Mouse (Mus musculus) ovary, postnatal 36 days (tissue): ENCODE results near the gene Pknox2.

Experiments used
- DNase-seq: peaks from one replicate; pipeline ENCODE4 v3.0.0; 2022; ENCODE audit warnings: low spot score, mixed read lengths

The Pknox2 gene

GRCm38 (mm10) chr9:37101059-37101940 is 45.9 kb downstream of the Pknox2 start:
- no peak for DNase-seq

DNA sequence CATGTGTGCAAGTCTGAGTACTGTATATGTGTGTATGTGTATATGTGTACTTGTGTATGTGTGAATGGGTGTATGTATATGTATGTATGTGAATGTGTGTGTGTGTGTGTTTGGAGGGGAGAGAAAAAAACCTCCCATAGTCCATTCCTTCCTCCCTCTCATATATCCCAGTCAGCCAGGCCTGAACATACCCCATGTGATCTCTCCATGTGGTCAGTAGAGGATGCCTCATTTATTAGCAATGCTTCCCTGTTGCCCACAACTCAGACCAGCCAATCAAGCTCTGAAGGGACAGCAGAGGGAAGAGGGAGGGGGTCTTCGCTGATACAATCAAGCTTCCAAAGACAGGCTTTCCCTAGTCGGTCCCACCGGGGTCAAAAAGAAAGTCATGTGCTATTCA is 47.6 kb downstream of the Pknox2 start:
- DNase-seq = no peak

DNA sequence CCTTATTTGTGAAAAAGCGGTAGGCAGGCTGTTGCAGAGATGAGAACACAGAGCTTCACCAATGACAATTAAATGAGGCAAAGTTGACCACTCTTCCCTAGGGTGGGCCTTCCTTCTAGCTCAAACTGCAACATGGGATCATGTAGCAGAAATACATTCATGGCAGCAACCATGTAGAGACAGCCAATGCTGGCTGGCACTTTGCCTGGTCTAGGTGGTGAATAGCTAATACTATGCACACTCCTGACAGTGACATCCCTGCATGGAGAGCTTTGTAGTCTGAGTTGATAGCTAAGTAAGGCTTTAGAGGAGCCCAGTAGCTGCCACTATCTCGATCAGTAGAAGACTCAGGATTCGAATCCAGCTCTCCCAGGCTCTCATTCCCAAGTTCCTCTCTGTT is 48.6 kb downstream of the Pknox2 start:
- DNase-seq = no peak

- DNase-seq = no peak
Measured at GRCm38 (mm10) chr9:37094230-37094990, 52.8 kb downstream of the Pknox2 start.

DNA sequence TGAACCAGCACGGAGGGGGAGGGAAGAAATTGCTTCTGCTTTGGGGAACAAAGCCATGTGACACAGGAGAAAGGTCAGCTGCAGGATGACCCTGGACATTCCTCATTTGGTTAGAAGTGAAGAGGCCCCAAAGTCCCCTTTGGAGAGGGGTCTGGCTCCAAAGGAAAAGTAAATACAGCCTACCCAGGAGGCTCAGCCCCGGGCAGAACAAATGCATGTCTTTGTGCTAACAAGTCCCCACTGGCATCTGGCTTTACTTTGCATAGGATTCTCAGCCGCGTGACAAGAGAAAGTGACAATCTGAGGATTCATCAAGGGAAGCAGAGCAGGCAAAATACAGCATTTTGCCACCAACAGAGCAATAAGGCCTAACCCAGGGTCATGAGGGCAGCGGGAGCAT is 54.1 kb downstream of the Pknox2 start:
- DNase-seq = no peak

DNA sequence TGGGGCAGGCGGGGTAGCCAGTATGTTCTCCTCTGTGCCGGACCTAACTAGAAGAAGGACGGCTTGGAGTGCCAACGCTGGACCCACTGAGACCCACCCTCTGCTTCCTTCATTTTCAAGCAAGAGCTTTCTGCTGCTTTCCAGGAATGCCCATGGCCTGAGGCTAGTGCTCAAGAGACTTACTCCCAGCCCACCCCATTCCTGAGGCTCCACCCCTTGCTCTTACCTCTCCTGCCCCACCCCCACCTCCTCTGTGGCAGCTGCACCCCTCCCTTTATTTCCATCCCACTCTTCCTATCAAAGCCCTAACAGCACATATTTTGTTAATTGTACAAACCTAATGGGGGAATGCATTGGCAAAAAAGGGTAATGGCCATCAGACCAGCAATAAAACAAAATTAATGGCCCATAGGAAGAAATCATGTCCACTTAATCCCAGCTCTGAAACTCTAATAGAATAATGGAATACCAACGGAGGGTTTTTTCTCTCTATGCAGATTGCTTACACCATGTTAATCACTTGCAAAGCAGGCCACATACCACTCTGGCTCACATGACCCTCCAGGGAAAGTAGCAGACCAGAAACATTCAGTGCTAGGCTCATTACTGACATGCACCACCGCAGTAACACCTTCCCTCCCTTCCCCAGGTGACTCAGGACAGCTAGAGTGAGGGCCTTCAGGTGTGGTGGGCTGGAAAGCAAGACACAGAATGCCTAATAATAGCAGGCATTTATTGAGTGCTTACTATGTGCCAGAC is 57.1 kb downstream of the Pknox2 start:
- DNase-seq = no peak

DNA sequence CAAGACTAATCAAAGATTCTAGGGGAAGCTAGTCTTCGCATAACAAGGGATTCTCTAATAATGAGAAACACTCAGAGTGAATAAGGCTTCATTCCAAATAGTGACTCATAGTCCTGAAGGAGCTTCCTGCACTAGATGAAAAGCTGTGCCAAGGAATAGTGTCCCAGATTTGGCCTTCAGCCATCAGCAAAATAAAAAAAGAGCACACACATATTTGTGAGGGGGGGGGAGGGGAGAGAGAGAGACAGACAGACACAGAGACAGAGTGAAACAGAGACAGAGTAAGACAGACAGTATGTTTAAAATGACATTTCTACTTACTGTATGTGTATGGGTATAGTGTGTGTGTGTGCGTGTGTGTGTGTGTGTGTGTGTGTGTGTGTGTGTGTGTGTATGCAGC is 61.8 kb downstream of the Pknox2 start:
- DNase-seq = no peak

- DNase-seq = no peak
Measured at GRCm38 (mm10) chr9:37082246-37082645, 65.0 kb downstream of the Pknox2 start.

- DNase-seq = no peak
Measured at GRCm38 (mm10) chr9:37080309-37080708, 66.9 kb downstream of the Pknox2 start.

GRCm38 (mm10) chr9:37077063-37077418 is 70.2 kb downstream of the Pknox2 start:
- no peak for DNase-seq

GRCm38 (mm10) chr9:37076386-37077062 is 70.7 kb downstream of the Pknox2 start:
- DNase-seq = no peak

DNA sequence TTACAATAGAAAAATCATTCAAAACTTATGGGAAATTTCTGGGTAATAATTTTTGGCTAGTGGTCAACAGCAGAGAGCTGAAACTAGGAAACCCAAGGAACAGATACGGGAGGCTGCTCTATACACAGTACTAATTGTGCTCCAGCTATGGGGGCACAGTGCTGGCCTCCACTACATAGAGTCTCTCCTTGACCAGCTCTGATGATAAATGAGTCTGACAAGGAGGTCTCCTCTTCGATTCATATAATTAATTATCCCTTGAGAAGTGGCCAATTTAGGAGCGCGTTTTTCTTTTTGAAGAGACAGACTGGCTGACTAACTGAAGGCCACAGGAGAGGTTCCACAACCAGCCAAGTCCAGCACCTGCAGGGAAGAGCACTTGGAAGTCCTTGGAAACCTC is 71.3 kb downstream of the Pknox2 start:
- DNase-seq = no peak

GRCm38 (mm10) chr9:37069391-37070312 is 77.6 kb downstream of the Pknox2 start:
- no peak for DNase-seq

DNA sequence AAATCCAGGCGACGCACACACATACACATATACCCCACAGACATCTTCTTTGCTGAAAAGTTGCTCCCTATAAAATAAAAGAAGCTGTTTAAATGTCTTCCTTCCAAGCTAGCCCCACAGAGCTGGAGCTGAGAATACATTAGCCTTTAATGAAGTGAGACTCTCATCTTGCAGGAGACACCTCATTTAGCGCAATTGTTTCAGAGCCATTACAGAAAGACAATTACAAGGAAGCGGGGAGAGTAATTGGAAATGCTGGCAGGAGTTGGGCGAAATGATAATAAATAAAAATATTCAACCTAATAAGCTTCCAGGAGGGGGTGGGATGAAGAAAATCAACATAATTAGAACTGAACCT is 79.8 kb downstream of the Pknox2 start:
- no peak for DNase-seq

DNA sequence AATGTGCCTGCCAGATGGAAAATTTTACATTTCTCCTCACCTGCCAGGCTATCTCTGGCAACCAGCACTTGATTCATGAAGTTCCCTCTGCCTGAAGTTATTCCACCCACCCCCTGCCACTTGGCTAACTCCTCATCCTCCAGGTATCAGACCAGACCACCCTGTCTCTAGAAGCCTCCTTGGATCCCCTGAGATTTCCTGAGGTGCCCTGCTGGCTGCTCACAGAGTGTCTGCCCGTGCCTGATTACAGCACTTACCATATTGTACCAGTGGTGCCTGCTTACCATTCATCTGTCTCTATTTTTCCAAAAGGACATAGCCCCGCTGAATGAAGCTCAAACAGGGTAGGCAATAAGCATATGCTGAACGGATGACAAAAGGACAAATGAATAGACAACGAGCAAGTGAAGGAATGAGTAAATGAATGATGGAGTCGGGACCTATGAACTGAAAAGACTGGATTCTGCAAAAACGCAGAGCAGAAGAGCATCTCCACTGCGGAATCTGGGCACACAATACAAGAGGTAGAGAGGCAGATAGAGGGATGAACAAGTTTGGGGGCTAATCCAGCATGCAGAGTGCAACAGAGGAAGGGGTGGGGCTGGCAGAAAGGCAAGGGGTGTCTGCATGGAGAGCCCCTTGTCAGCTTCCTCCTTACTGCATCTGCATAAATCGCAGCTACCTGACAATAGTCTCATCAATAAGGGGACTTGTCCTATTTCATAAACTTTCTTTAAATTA is 80.3 kb downstream of the Pknox2 start:
- DNase-seq = no peak

DNA sequence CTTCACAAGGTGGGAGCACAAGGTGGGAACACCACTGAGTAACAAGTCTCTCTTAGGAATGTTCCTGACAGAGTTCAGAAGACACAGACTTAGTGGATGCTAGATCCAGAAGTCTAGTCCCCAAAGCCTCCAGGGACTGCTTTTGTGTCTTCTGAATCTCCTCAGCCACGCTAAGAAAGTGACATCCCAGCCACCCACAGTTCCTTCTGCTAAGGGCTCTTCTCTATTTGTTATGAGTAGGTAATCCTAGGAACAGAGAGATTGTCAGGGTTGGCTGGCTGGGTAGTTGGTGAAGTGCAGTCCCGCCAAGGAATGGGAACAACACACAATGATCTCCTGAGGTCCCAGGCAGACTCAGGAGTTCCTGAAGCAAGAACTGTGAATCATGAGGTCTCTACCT is 85.6 kb downstream of the Pknox2 start:
- DNase-seq = no peak

- peak; percentile 15 for DNase-seq
Measured at GRCm38 (mm10) chr9:37054703-37055102, 92.5 kb downstream of the Pknox2 start.

GRCm38 (mm10) chr9:37053601-37054512 is 93.3 kb downstream of the Pknox2 start:
- DNase-seq = peak; percentile 47

GRCm38 (mm10) chr9:37053041-37053440 is 94.2 kb downstream of the Pknox2 start:
- DNase-seq = no peak
